Mouse (Mus musculus): Measurements from ENCODE around the gene Il2rg. TPM values are rescaled to one million over a fixed set of nuclear protein-coding genes. Genes with fewer than 3 reads are reported as not detected.

Gene Il2rg
- 0.40 and 0.84 TPM in 2 replicates for polyA plus RNA-seq (2011; ENCODE audit: insufficient read depth, insufficient read length, low read depth, missing spikeins)

DNA sequence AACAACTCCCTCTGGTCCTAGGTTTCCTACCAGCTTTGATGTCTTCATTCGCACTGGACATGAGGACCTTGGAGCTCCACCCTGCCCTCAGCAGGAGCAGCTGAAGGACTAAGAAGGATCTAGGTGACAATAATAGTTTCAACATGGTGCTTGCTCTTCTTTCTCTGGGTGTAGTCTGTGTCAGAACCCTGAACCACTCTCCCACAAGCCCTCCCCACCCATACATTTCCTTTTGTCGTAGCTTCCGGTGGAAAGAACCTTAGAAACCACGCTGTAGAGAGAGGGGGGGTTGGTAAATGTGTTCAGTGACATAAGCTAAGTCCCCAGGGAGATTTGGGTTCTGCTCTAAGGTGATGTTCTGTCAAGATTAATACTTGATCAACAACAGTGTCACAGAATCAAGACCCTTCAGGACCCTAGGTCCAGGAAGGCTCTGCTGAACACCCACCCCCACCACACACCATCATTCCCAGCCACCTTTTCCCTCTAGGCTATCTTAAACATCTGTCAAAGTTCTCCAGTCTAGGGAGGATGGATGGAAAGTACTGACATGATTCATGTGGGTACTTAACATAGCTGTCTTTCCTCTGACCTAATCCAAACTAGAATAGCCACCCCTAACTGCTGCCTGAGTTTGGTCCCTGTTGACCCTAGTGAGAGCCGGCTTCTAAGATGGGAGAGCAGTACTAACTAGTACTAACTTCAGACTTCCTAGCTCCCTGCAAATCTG, at the start of gene Il2rg:
Gene Il2rg (minus strand): TSS at position 231 of the 730 bp plus-strand sequence.
- no peaks in the 10 kb centered on the region for H3K27me3 ChIP-seq (ENCODE audit: control insufficient read depth, insufficient read depth, low read length, poor library complexity, severe bottlenecking)
- H3K36me3 ChIP-seq (ENCODE audit: control insufficient read depth, insufficient read depth, low read length, poor library complexity, severe bottlenecking): no peaks in the 10 kb centered on the region
- no peak for TF ChIP-seq POLR2A (IDR thresholded peaks at IDR 0.05; ENCODE audit: insufficient read depth, low read length)
- TF ChIP-seq CTCF (IDR thresholded peaks at IDR 0.05; ENCODE audit: low read depth, low read length): no peak
- TF ChIP-seq EP300 (IDR thresholded peaks at IDR 0.05; ENCODE audit: insufficient read depth, low read depth, low read length): no peak
- H3K4me1 ChIP-seq (ENCODE audit: control insufficient read depth, insufficient read depth, low read length): no peaks in the 10 kb centered on the region
- H3K9ac ChIP-seq (ENCODE audit: low read depth, poor library complexity, severe bottlenecking): no peak within 1 kb of the TSS
- H3K27ac ChIP-seq (ENCODE audit: insufficient read depth, low read length): no peak within 1 kb of the TSS
- H3K9me3 ChIP-seq (replicated peaks; ENCODE audit: control insufficient read depth, insufficient read depth, low read length, poor library complexity, severe bottlenecking): no peaks in the 10 kb centered on the region
- H3K4me3 ChIP-seq (ENCODE audit: low read depth, low read length): peak within 1 kb of the TSS; percentile 14; the same call in 1 of the 2 replicates

DNA sequence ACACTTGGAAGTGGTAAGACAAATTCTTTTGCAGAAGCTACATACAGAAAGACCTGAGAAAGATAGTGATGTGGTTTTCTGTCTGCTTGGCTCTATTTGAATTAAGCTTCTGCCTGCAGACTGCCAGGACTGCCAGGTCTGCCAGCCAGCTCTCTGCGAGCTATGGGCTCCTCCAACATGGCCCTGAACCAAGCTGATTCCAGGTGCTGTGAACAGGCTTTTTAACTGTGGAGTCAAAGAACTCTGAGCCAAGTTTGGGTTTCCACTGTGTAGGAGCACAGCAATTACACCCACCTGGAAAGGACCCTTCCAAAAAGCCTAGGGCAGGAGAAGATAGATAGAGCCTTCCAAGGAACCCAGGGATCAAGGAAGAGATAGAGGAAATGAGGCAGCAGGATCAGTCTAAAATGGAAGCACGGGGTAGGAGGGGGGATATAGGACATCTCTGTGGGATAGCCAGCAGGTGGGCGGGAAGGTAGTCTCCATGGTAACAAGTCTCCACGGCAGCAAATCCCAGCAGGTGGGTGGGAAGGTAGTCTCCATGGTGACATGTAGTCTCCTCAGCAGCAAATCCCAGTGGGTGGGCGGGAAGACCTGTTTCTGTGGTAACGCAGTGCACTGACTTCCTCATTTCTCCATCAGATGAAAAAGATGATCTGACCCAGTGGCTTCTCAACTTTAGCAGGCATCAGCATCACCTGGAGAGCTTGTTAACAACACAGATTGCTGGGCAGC, 45.7 kb upstream of the Il2rg start:
- TF ChIP-seq CTCF (IDR thresholded peaks at IDR 0.05; ENCODE audit: low read depth, low read length): no peak
- TF ChIP-seq POLR2A (IDR thresholded peaks at IDR 0.05; ENCODE audit: insufficient read depth, low read length): no peak
- TF ChIP-seq EP300 (IDR thresholded peaks at IDR 0.05; ENCODE audit: insufficient read depth, low read depth, low read length): no peak
- H3K27ac ChIP-seq (ENCODE audit: insufficient read depth, low read length): no peak overlapping the region
- no peaks in the 10 kb centered on the region for H3K9me3 ChIP-seq (replicated peaks; ENCODE audit: control insufficient read depth, insufficient read depth, low read length, poor library complexity, severe bottlenecking)
- H3K4me1 ChIP-seq (ENCODE audit: control insufficient read depth, insufficient read depth, low read length): no peaks in the 10 kb centered on the region
- no peak overlapping the region for H3K4me3 ChIP-seq (ENCODE audit: low read depth, low read length)
- H3K36me3 ChIP-seq (ENCODE audit: control insufficient read depth, insufficient read depth, low read length, poor library complexity, severe bottlenecking): no peaks in the 10 kb centered on the region
- H3K27me3 ChIP-seq (ENCODE audit: control insufficient read depth, insufficient read depth, low read length, poor library complexity, severe bottlenecking): no peaks in the 10 kb centered on the region
- no peak overlapping the region for H3K9ac ChIP-seq (ENCODE audit: low read depth, poor library complexity, severe bottlenecking)

DNA sequence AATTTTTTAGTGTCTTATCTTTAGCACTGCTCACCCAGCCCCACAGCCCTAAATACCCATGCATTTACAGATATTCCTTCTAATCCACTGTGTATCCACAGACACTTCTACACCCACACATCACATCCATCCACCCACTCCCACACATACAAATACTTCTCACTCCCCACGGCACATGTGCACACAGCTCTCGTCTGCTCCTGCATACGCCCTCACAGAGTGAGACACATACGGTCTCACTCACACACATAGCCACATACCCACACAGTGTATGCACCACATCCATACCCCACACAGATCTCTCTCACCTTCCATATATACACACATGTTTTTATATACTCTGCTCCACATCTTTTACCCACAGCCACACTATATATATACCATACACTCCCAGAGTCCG, 41.2 kb upstream of the Il2rg start:
- Histone ChIP-seq H3K9me3 (replicated peaks; ENCODE audit: control insufficient read depth, insufficient read depth, low read length, poor library complexity, severe bottlenecking) (no peaks in the 10 kb centered on the region), H3K27ac (ENCODE audit: insufficient read depth, low read length) (no peak overlapping the region), H3K9ac (ENCODE audit: low read depth, poor library complexity, severe bottlenecking) (no peak overlapping the region), H3K4me1 (ENCODE audit: control insufficient read depth, insufficient read depth, low read length) (no peaks in the 10 kb centered on the region), H3K27me3 (ENCODE audit: control insufficient read depth, insufficient read depth, low read length, poor library complexity, severe bottlenecking) (no peaks in the 10 kb centered on the region), H3K36me3 (ENCODE audit: control insufficient read depth, insufficient read depth, low read length, poor library complexity, severe bottlenecking) (no peaks in the 10 kb centered on the region), H3K4me3 (ENCODE audit: low read depth, low read length) (no peak overlapping the region)
- TF ChIP-seq EP300 (IDR thresholded peaks at IDR 0.05; ENCODE audit: insufficient read depth, low read depth, low read length) (no peak), POLR2A (IDR thresholded peaks at IDR 0.05; ENCODE audit: insufficient read depth, low read length) (no peak), CTCF (IDR thresholded peaks at IDR 0.05; ENCODE audit: low read depth, low read length) (no peak)

DNA sequence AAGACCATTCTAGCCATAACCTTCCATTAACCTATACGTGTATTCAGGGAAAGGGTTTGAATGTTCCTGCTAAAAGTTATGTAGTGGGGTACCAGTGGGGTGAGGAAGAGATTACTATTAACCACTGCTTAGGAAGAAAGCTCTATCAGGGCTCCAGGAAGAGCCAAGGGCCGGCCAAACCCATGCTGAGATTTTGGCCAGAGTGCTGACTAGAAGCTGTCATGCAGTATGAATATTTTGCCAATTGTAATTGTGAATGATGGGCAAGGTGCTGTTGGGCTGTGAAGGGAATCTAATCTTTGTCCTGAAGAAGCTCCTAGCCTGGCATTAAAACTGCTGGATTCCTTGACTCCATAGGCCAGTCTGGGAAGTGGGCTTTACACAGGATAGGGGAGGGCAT, 36.6 kb upstream of the Il2rg start:
- Histone ChIP-seq H3K4me1 (ENCODE audit: control insufficient read depth, insufficient read depth, low read length) (peaks cover 4% of the 10 kb centered on the region), H3K27ac (ENCODE audit: insufficient read depth, low read length) (no peak overlapping the region), H3K4me3 (ENCODE audit: low read depth, low read length) (no peak overlapping the region), H3K9me3 (replicated peaks; ENCODE audit: control insufficient read depth, insufficient read depth, low read length, poor library complexity, severe bottlenecking) (no peaks in the 10 kb centered on the region), H3K36me3 (ENCODE audit: control insufficient read depth, insufficient read depth, low read length, poor library complexity, severe bottlenecking) (no peaks in the 10 kb centered on the region), H3K27me3 (ENCODE audit: control insufficient read depth, insufficient read depth, low read length, poor library complexity, severe bottlenecking) (no peaks in the 10 kb centered on the region), H3K9ac (ENCODE audit: low read depth, poor library complexity, severe bottlenecking) (no peak overlapping the region)
- TF ChIP-seq EP300 (IDR thresholded peaks at IDR 0.05; ENCODE audit: insufficient read depth, low read depth, low read length) (no peak), POLR2A (IDR thresholded peaks at IDR 0.05; ENCODE audit: insufficient read depth, low read length) (no peak), CTCF (IDR thresholded peaks at IDR 0.05; ENCODE audit: low read depth, low read length) (no peak)

DNA sequence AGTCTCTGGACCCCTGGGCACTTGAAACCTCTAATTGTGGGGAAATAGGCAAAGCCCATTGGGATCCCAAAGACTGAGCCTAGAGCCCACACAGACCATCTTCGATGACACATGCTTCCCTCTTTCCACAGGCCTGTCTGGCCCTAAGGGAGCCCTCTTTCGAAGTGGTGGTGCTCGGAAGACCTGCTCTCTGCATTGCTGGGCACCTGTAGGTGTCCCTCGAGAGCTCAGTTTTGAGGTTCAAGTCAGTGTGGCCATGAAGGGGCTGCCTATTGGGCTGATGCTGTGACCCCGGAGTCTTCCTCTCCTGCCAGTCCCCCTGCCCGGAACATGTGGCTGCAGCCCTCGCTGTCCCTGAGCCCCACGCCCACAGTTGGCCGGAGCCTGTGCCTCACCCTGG, 33.6 kb upstream of the Il2rg start:
- H3K9me3 ChIP-seq (replicated peaks; ENCODE audit: control insufficient read depth, insufficient read depth, low read length, poor library complexity, severe bottlenecking): no peaks in the 10 kb centered on the region
- no peak overlapping the region for H3K27ac ChIP-seq (ENCODE audit: insufficient read depth, low read length)
- no peak overlapping the region for H3K9ac ChIP-seq (ENCODE audit: low read depth, poor library complexity, severe bottlenecking)
- no peak overlapping the region for H3K4me3 ChIP-seq (ENCODE audit: low read depth, low read length)
- no peaks in the 10 kb centered on the region for H3K36me3 ChIP-seq (ENCODE audit: control insufficient read depth, insufficient read depth, low read length, poor library complexity, severe bottlenecking)
- no peak for TF ChIP-seq POLR2A (IDR thresholded peaks at IDR 0.05; ENCODE audit: insufficient read depth, low read length)
- TF ChIP-seq EP300 (IDR thresholded peaks at IDR 0.05; ENCODE audit: insufficient read depth, low read depth, low read length): no peak
- TF ChIP-seq CTCF (IDR thresholded peaks at IDR 0.05; ENCODE audit: low read depth, low read length): no peak
- peaks cover 4% of the 10 kb centered on the region for H3K4me1 ChIP-seq (ENCODE audit: control insufficient read depth, insufficient read depth, low read length)
- H3K27me3 ChIP-seq (ENCODE audit: control insufficient read depth, insufficient read depth, low read length, poor library complexity, severe bottlenecking): no peaks in the 10 kb centered on the region
